13 mouse cellular contexts compared by ENCODE assay signal in genomic region chrX:11893606-11894279, GRCm38 (mm10).
DNase-seq lines count a peak whose midpoint lies in the region; ATAC-seq and TF ChIP-seq lines count a peak whose summit lies in the region.
"Had no signal": no experiment of that assay in that cellular context is flagged by ENCODE, and none has a peak within 500 bp of the region (broad histone marks: within the 10 kb centered on the region; RNA-seq: fewer than 3 reads in every experiment).

No protein-coding gene starts in this region.

- TF ChIP-seq CTCF in midbrain, postnatal 0 days (IDR thresholded peaks at IDR 0.05) = no peak

- no peaks in the 10 kb centered on the region for H3K36me3 ChIP-seq in heart, embryonic 13.5 days
- H3K36me3 ChIP-seq in midbrain, embryonic 13.5 days = no peaks in the 10 kb centered on the region
- H3K36me3 ChIP-seq in midbrain, postnatal 0 days (ENCODE audit: insufficient read depth, low read length) = no peaks in the 10 kb centered on the region
- no peaks in the 10 kb centered on the region for H3K36me3 ChIP-seq in midbrain, embryonic 15.5 days (replicated peaks)

- H3K4me3 ChIP-seq in heart, embryonic 13.5 days = no peak overlapping the region
- H3K4me3 ChIP-seq in midbrain, embryonic 13.5 days (replicated peaks) = no peak overlapping the region
- no peak overlapping the region for H3K4me3 ChIP-seq in midbrain, postnatal 0 days (ENCODE audit: low read depth, low read length)
- H3K4me3 ChIP-seq in midbrain, embryonic 15.5 days = no peak overlapping the region

- H3K27ac ChIP-seq in heart, embryonic 13.5 days (replicated peaks) = peak overlapping the region; percentile 63
- H3K27ac ChIP-seq in midbrain, embryonic 13.5 days = peak overlapping the region; percentile 53; the same call in 1 of the 2 replicates
- H3K27ac ChIP-seq in midbrain, postnatal 0 days (ENCODE audit: low read depth, low read length) = no peak overlapping the region
- peak overlapping the region; percentile 67 for H3K27ac ChIP-seq in midbrain, embryonic 15.5 days
- H3K27ac ChIP-seq: liver, embryonic 14.5 days had no signal

- no peaks in the 10 kb centered on the region for H3K9me3 ChIP-seq in heart, embryonic 13.5 days
- no peaks in the 10 kb centered on the region for H3K9me3 ChIP-seq in midbrain, embryonic 13.5 days
- no peaks in the 10 kb centered on the region for H3K9me3 ChIP-seq in midbrain, postnatal 0 days (ENCODE audit: low read length)
- no peaks in the 10 kb centered on the region for H3K9me3 ChIP-seq in midbrain, embryonic 15.5 days

- H3K4me2 ChIP-seq in heart, embryonic 13.5 days = no peak overlapping the region
- no peak overlapping the region for H3K4me2 ChIP-seq in midbrain, embryonic 13.5 days (replicated peaks)
- no peak overlapping the region for H3K4me2 ChIP-seq in midbrain, postnatal 0 days (ENCODE audit: low read depth, low read length, poor library complexity, severe bottlenecking)
- H3K4me2 ChIP-seq in midbrain, embryonic 15.5 days = no peak overlapping the region

- WGBS in heart, embryonic 13.5 days = 15% methylated on average over 9 of the region's 10 CpGs
- 45% methylated on average over 10 of the region's 10 CpGs for WGBS in midbrain, embryonic 13.5 days
- 45% methylated on average over 10 of the region's 10 CpGs for WGBS in midbrain, postnatal 0 days
- WGBS in midbrain, embryonic 15.5 days = 39% methylated on average over 10 of the region's 10 CpGs

- H3K4me1 ChIP-seq in heart, embryonic 13.5 days = peaks cover 28% of the 10 kb centered on the region
- peaks cover 14% of the 10 kb centered on the region for H3K4me1 ChIP-seq in midbrain, embryonic 13.5 days (replicated peaks)
- no peaks in the 10 kb centered on the region for H3K4me1 ChIP-seq in midbrain, postnatal 0 days (ENCODE audit: insufficient read depth, low read length)
- peaks cover 14% of the 10 kb centered on the region; the same call in 1 of the 2 replicates for H3K4me1 ChIP-seq in midbrain, embryonic 15.5 days

- peaks cover 49% of the 10 kb centered on the region for H3K27me3 ChIP-seq in heart, embryonic 13.5 days (replicated peaks)
- peaks cover 27% of the 10 kb centered on the region for H3K27me3 ChIP-seq in midbrain, embryonic 13.5 days
- H3K27me3 ChIP-seq in midbrain, postnatal 0 days (ENCODE audit: insufficient read depth, low read length) = peaks cover 4% of the 10 kb centered on the region; the same call in 1 of the 2 replicates
- H3K27me3 ChIP-seq in midbrain, embryonic 15.5 days (replicated peaks) = peaks cover 4% of the 10 kb centered on the region; the same call in 1 of the 2 replicates

- intact Hi-C loops in heart, postnatal 36 days (cut with DNase I) = no loop called here

- no peak for DNase-seq in heart, postnatal 36 days
- DNase-seq in midbrain, postnatal 0 days (ENCODE audit: low spot score) = no peak
- DNase-seq in T-cell, adult 2 months (ENCODE audit: low spot score) = peak; percentile 15
- DNase-seq in right cerebral cortex, adult 18-20 months = no peak
- DNase-seq in cerebellum, adult 18-20 months = no peak
- DNase-seq: adrenal gland, adult 8-10 months; forebrain, postnatal 0 days; heart, postnatal 4 days; layer of hippocampus, adult 9-11 months had no signal

- ATAC-seq in heart, embryonic 13.5 days (ENCODE audit: extremely low read depth, insufficient number of reproducible peaks, low FRiP score, low TSS enrichment) = no peak
- ATAC-seq in midbrain, embryonic 13.5 days = no peak
- no peak for ATAC-seq in midbrain, postnatal 0 days (ENCODE audit: low FRiP score)
- ATAC-seq in midbrain, embryonic 15.5 days (replicated peaks) = no peak; the same call in 1 of the 2 replicates
- ATAC-seq: forebrain, postnatal 0 days had no signal

- no peak overlapping the region for H3K9ac ChIP-seq in heart, embryonic 13.5 days
- H3K9ac ChIP-seq in midbrain, embryonic 13.5 days (replicated peaks) = no peak overlapping the region
- no peak overlapping the region for H3K9ac ChIP-seq in midbrain, postnatal 0 days (replicated peaks; ENCODE audit: low read length, poor library complexity, severe bottlenecking)
- no peak overlapping the region for H3K9ac ChIP-seq in midbrain, embryonic 15.5 days
- H3K9ac ChIP-seq: forebrain, postnatal 0 days; liver, embryonic 14.5 days had no signal
